Mouse (Mus musculus): ENCODE data around the gene Serpina3c. TPM values are rescaled to one million over a fixed set of nuclear protein-coding genes. Genes with fewer than 3 reads are reported as not detected.

Gene Serpina3c
- total RNA-seq (2017), result not detected in 2 replicates

GRCm38 (mm10) chr12:104153656-104154055 is at the start of gene Serpina3c:
Serpina3c (minus strand) TSS chr12:104153870.
- ATAC-seq (ENCODE audit: extremely low read depth, insufficient number of reproducible peaks, low FRiP score, poor library complexity, severe bottlenecking), result no peak

- no peak for ATAC-seq (ENCODE audit: extremely low read depth, insufficient number of reproducible peaks, low FRiP score, poor library complexity, severe bottlenecking)
These were observed 37.2 kb upstream of the Serpina3c start for GRCm38 (mm10) chr12:104190852-104191251.

GRCm38 (mm10) chr12:104189246-104189645 is 35.6 kb upstream of the Serpina3c start:
- ATAC-seq (ENCODE audit: extremely low read depth, insufficient number of reproducible peaks, low FRiP score, poor library complexity, severe bottlenecking), result no peak

GRCm38 (mm10) chr12:104186041-104186581 is 32.4 kb upstream of the Serpina3c start:
- no peak for ATAC-seq (ENCODE audit: extremely low read depth, insufficient number of reproducible peaks, low FRiP score, poor library complexity, severe bottlenecking)

GRCm38 (mm10) chr12:104185046-104185445 is 31.4 kb upstream of the Serpina3c start:
- ATAC-seq (ENCODE audit: extremely low read depth, insufficient number of reproducible peaks, low FRiP score, poor library complexity, severe bottlenecking), result no peak

- no peak for ATAC-seq (ENCODE audit: extremely low read depth, insufficient number of reproducible peaks, low FRiP score, poor library complexity, severe bottlenecking)
These were observed 25.3 kb upstream of the Serpina3c start for GRCm38 (mm10) chr12:104178987-104179386.

- ATAC-seq (ENCODE audit: extremely low read depth, insufficient number of reproducible peaks, low FRiP score, poor library complexity, severe bottlenecking), result no peak
These were observed 24.9 kb upstream of the Serpina3c start for GRCm38 (mm10) chr12:104178577-104178976.

GRCm38 (mm10) chr12:104175636-104176035 is 22.0 kb upstream of the Serpina3c start:
- ATAC-seq (ENCODE audit: extremely low read depth, insufficient number of reproducible peaks, low FRiP score, poor library complexity, severe bottlenecking), result no peak

- ATAC-seq (ENCODE audit: extremely low read depth, insufficient number of reproducible peaks, low FRiP score, poor library complexity, severe bottlenecking), result no peak
These were observed 21.1 kb upstream of the Serpina3c start for GRCm38 (mm10) chr12:104174747-104175146.

GRCm38 (mm10) chr12:104153041-104153645 is 527 bp downstream of the Serpina3c start:
- no peak for ATAC-seq (ENCODE audit: extremely low read depth, insufficient number of reproducible peaks, low FRiP score, poor library complexity, severe bottlenecking)

- ATAC-seq (ENCODE audit: extremely low read depth, insufficient number of reproducible peaks, low FRiP score, poor library complexity, severe bottlenecking), result no peak
These were observed 1.7 kb downstream of the Serpina3c start for GRCm38 (mm10) chr12:104151989-104152388.

- no peak for ATAC-seq (ENCODE audit: extremely low read depth, insufficient number of reproducible peaks, low FRiP score, poor library complexity, severe bottlenecking)
These were observed 8.1 kb downstream of the Serpina3c start for GRCm38 (mm10) chr12:104145571-104145970.

GRCm38 (mm10) chr12:104143286-104143685 is 10.4 kb downstream of the Serpina3c start:
- ATAC-seq (ENCODE audit: extremely low read depth, insufficient number of reproducible peaks, low FRiP score, poor library complexity, severe bottlenecking), result no peak

- ATAC-seq (ENCODE audit: extremely low read depth, insufficient number of reproducible peaks, low FRiP score, poor library complexity, severe bottlenecking), result no peak
These were observed 11.2 kb downstream of the Serpina3c start for GRCm38 (mm10) chr12:104142427-104142826.

GRCm38 (mm10) chr12:104141506-104141905 is 12.2 kb downstream of the Serpina3c start:
- ATAC-seq (ENCODE audit: extremely low read depth, insufficient number of reproducible peaks, low FRiP score, poor library complexity, severe bottlenecking), result no peak

- ATAC-seq (ENCODE audit: extremely low read depth, insufficient number of reproducible peaks, low FRiP score, poor library complexity, severe bottlenecking), result no peak
These were observed 13.0 kb downstream of the Serpina3c start for GRCm38 (mm10) chr12:104140543-104141103.

- no peak for ATAC-seq (ENCODE audit: extremely low read depth, insufficient number of reproducible peaks, low FRiP score, poor library complexity, severe bottlenecking)
These were observed 15.5 kb downstream of the Serpina3c start for GRCm38 (mm10) chr12:104138216-104138615.

GRCm38 (mm10) chr12:104131041-104131440 is 22.6 kb downstream of the Serpina3c start:
- ATAC-seq (ENCODE audit: extremely low read depth, insufficient number of reproducible peaks, low FRiP score, poor library complexity, severe bottlenecking), result no peak

- no peak for ATAC-seq (ENCODE audit: extremely low read depth, insufficient number of reproducible peaks, low FRiP score, poor library complexity, severe bottlenecking)
These were observed 26.0 kb downstream of the Serpina3c start, which contains the start of gene Serpina3b for GRCm38 (mm10) chr12:104127696-104128095. Serpina3b (plus strand) TSS chr12:104127996.

- no peak for ATAC-seq (ENCODE audit: extremely low read depth, insufficient number of reproducible peaks, low FRiP score, poor library complexity, severe bottlenecking)
These were observed 28.6 kb downstream of the Serpina3c start for GRCm38 (mm10) chr12:104125021-104125560.
